Comparison of ENCODE assay signal across 7 mouse cellular contexts in the genomic region with DNA sequence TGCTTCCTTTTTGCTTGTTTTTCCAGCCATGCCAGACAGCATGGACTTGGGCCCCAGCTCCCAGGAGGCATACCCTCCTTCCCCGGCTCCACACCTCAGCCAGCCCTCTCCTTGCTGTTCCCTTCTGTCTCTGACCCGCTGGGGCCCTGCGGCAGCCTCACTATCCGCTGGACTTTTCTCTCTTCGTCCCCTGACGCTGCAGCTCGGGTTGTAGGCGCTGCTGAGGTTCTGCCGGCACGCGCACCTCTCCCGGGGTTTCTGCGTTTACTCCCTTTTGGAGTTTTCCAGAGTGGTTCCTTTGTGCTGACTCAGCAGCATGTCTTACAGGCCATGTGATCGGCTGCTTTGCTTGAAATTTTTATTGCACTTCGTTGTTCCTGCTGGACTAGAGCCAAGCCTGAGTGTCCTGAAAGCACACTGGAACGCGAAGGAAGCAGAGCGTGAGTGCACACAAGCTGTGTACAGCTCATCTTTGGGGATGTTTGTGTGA. TPM values are rescaled to one million over a fixed set of nuclear protein-coding genes. Genes with fewer than 3 reads are reported as not detected.
A peak's percentile ranks its signal among the peaks of the same experiment; 100 is the strongest.
DNase-seq lines count a peak whose midpoint lies in the region; ATAC-seq and TF ChIP-seq lines count a peak whose summit lies in the region.

No protein-coding gene starts in this region.

- H3K27ac ChIP-seq in embryonic fibroblast, embryonic 13.5 days (ENCODE audit: insufficient read depth, low read length) = peak overlapping the region; percentile 97
- peak overlapping the region; percentile 84 for H3K27ac ChIP-seq in heart, embryonic 12.5 days (ENCODE audit: poor library complexity, severe bottlenecking)
- H3K27ac ChIP-seq in kidney, postnatal 0 days = peak overlapping the region; percentile 89

- DNase-seq in brain, adult 2 months (ENCODE audit: low read depth, low spot score) = peak; percentile 85
- peak; percentile 95 for DNase-seq in kidney, postnatal 0 days (ENCODE audit: low spot score)
- DNase-seq in liver = peak; percentile 46
- DNase-seq in urinary bladder, postnatal 14 days (ENCODE audit: low spot score) = peak; percentile 86

- peak; percentile 60; the same call in 1 of the 2 replicates for ATAC-seq in heart, embryonic 12.5 days (ENCODE audit: insufficient number of reproducible peaks, low FRiP score)
- ATAC-seq in kidney, postnatal 0 days (replicated peaks; ENCODE audit: low FRiP score, low read depth) = peak; percentile 82

- H3K4me3 ChIP-seq in embryonic fibroblast, embryonic 13.5 days (ENCODE audit: insufficient read depth, low read length) = peak overlapping the region; percentile 31; the same call in 1 of the 2 replicates
- H3K4me3 ChIP-seq in heart, embryonic 12.5 days = peak overlapping the region; percentile 46
- peak overlapping the region; percentile 26 for H3K4me3 ChIP-seq in kidney, postnatal 0 days (replicated peaks; ENCODE audit: low read depth, low read length)
- H3K4me3 ChIP-seq in myocyte = no peak overlapping the region

- peak overlapping the region; percentile 77 for H3K4me2 ChIP-seq in heart, embryonic 12.5 days
- H3K4me2 ChIP-seq in kidney, postnatal 0 days (ENCODE audit: low read length) = peak overlapping the region; percentile 63
- peak overlapping the region; percentile 0 for H3K4me2 ChIP-seq in myocyte (ENCODE audit: low read depth)

- peaks cover 16% of the 10 kb centered on the region for H3K4me1 ChIP-seq in embryonic fibroblast, embryonic 13.5 days (ENCODE audit: control insufficient read depth, insufficient read depth, low read length)
- H3K4me1 ChIP-seq in heart, embryonic 12.5 days (replicated peaks) = peaks cover 37% of the 10 kb centered on the region
- H3K4me1 ChIP-seq in kidney, postnatal 0 days (replicated peaks; ENCODE audit: insufficient read depth, low read length) = peaks cover 9% of the 10 kb centered on the region

- WGBS in heart, embryonic 12.5 days = 18% methylated on average over 18 of the region's 18 CpGs
- WGBS in kidney, postnatal 0 days = 3% methylated on average over 18 of the region's 18 CpGs

- H3K79me2 ChIP-seq in myocyte (ENCODE audit: control insufficient read depth, insufficient read depth) = peaks cover 91% of the 10 kb centered on the region

- H3K9me3 ChIP-seq in heart, embryonic 12.5 days (replicated peaks) = no peaks in the 10 kb centered on the region
- no peaks in the 10 kb centered on the region for H3K9me3 ChIP-seq in kidney, postnatal 0 days (replicated peaks; ENCODE audit: low read length)

- H3ac ChIP-seq in myocyte (ENCODE audit: control insufficient read depth, insufficient read length) = no peak overlapping the region

- TF ChIP-seq CTCF in embryonic fibroblast, embryonic 13.5 days (IDR thresholded peaks at IDR 0.05; ENCODE audit: borderline replicate concordance, insufficient read depth, low read length) = no peak
- no peak for TF ChIP-seq CTCF in kidney, postnatal 0 days (IDR thresholded peaks at IDR 0.05; ENCODE audit: low read depth)

- H3K9ac ChIP-seq in heart, embryonic 12.5 days = peak overlapping the region; percentile 72
- peak overlapping the region; percentile 65 for H3K9ac ChIP-seq in kidney, postnatal 0 days (ENCODE audit: low read depth, low read length)

- peaks cover 5% of the 10 kb centered on the region for H3K36me3 ChIP-seq in heart, embryonic 12.5 days
- H3K36me3 ChIP-seq in kidney, postnatal 0 days (ENCODE audit: insufficient read depth, low read length) = no peaks in the 10 kb centered on the region
- no peaks in the 10 kb centered on the region for H3K36me3 ChIP-seq in myocyte (ENCODE audit: control insufficient read depth, insufficient read depth)

- peak; percentile 58 for TF ChIP-seq POLR2A in embryonic fibroblast, embryonic 13.5 days (IDR thresholded peaks at IDR 0.05; ENCODE audit: low read depth, low read length)
- TF ChIP-seq POLR2A in myocyte (IDR thresholded peaks at IDR 0.05; ENCODE audit: insufficient read length, low read depth) = no peak

- no peaks in the 10 kb centered on the region for H3K27me3 ChIP-seq in heart, embryonic 12.5 days (replicated peaks)
- no peaks in the 10 kb centered on the region for H3K27me3 ChIP-seq in kidney, postnatal 0 days (ENCODE audit: insufficient read depth, low read length)
- no peaks in the 10 kb centered on the region for H3K27me3 ChIP-seq in myocyte (ENCODE audit: control insufficient read depth, insufficient read depth, insufficient read length)

TF ChIP-seq in myocyte, 11 proteins besides CTCF, POLR2A, EP300 and RAD21:
- TF ChIP-seq REST (IDR thresholded peaks at IDR 0.05; ENCODE audit: insufficient read depth, insufficient read length) (no peak), TCF3 (IDR thresholded peaks at IDR 0.05; ENCODE audit: insufficient read length, low read depth) (no peak), MYOD1 (IDR thresholded peaks at IDR 0.05; ENCODE audit: control insufficient read depth in 1 of 3, insufficient read length in 2 of 3, low read depth in 2 of 3) (no peak), MYOG (IDR thresholded peaks at IDR 0.05; ENCODE audit: control insufficient read depth in 1 of 3, insufficient read depth in 1 of 3, insufficient read length in 2 of 3, low read depth in 2 of 3) (no peak), SRF (IDR thresholded peaks at IDR 0.05; ENCODE audit: control insufficient read depth, insufficient read length, low read depth) (no peak), MAX (IDR thresholded peaks at IDR 0.05; ENCODE audit: low read depth) (no peak), E2F4 (IDR thresholded peaks at IDR 0.05; ENCODE audit: insufficient read depth) (no peak), USF1 (IDR thresholded peaks at IDR 0.05; ENCODE audit: low read depth) (no peak), POLR2AphosphoS2 (IDR thresholded peaks at IDR 0.05; ENCODE audit: insufficient read length, low read depth) (no peak), CEBPB (IDR thresholded peaks at IDR 0.05; ENCODE audit: insufficient read depth, poor library complexity, severe bottlenecking) (no peak), TCF12 (IDR thresholded peaks at IDR 0.05; ENCODE audit: insufficient read depth, poor library complexity, severe bottlenecking) (no peak)

RNA-seq across cellular contexts. Expression of gene Snx9, which starts 8.3 kb away (rescaled TPM):
- polyA plus RNA-seq in embryonic fibroblast, embryonic 13.5 days (2011; ENCODE audit: insufficient read length, low read depth, missing spikeins) = 89.9 and 109 TPM in 2 replicates
- 28.9 and 29.6 TPM in 2 replicates for polyA plus RNA-seq in heart, embryonic 12.5 days (2016; fragmentation: Nextera tagmentation; extraction: Ambion mirVana)
- polyA plus RNA-seq in kidney, postnatal 0 days (2015; fragmentation: Nextera tagmentation; extraction: Ambion mirVana) = 41.7 and 41.9 TPM in 2 replicates
- polyA plus RNA-seq in myocyte (2012; fragmentation: generic; extraction: Trizol) = 24.7 TPM

Comparison
In these comparisons a context has a peak if more than half of its experiments do, and no peak if none do; other contexts are left out.
1. H3K4me2 ChIP-seq: peak in every context shown above with its lines; median percentile 77 in heart, embryonic 12.5 days; 63 in kidney, postnatal 0 days; 0 in myocyte.